Mouse (Mus musculus) CH12.LX (cell line): ENCODE measurements at regions not wholly inside any gene's neighbourhood (a gene's known extent, or its start where the extent isn't known, plus 50 kb on each side); places are given as distances from the start of the nearest gene placed in this dataset.

Source experiments
- DNase-seq: peaks from one replicate; pipeline ENCODE4 v3.0.0-alpha.2; 2013; ENCODE audit errors: extremely low read depth
- H3K27ac ChIP-seq: 2 replicates; pipeline ENCODE4 v1.5.1; 2012; ENCODE audit warnings: low read depth, mild to moderate bottlenecking, control low read depth, moderate library complexity; ENCODE audit not compliant: insufficient read depth
- H3K27me3 ChIP-seq: replicated peaks from 2 replicates; pipeline ENCODE3; 2012; ENCODE audit warnings: inconsistent platforms
- H3K36me3 ChIP-seq, 2 experiments: replicated peaks in 1 of 2; 2 replicates each; pipeline versions ENCODE3 to v1.6.1; 2012; ENCODE audit warnings: inconsistent platforms in 1 of 2, low read length in 1 of 2, mild to moderate bottlenecking in 1 of 2, mixed read lengths in 1 of 2, moderate library complexity in 1 of 2; ENCODE audit not compliant: control insufficient read depth in 1 of 2, insufficient read depth in 1 of 2
- H3K4me1 ChIP-seq, 2 experiments: 2 replicates each; pipeline ENCODE4 v1.6.1; 2012; ENCODE audit warnings: inconsistent platforms in 1 of 2, moderate library complexity in 1 of 2; ENCODE audit not compliant: insufficient read depth in 2 of 2, control insufficient read depth in 1 of 2
- H3K4me2 ChIP-seq: 2 replicates; pipeline ENCODE4 v1.6.1; 2012; ENCODE audit warnings: low read depth, mild to moderate bottlenecking, control low read depth; ENCODE audit not compliant: poor library complexity, insufficient read depth, severe bottlenecking
- H3K4me3 ChIP-seq, 3 experiments: fragments of 150-350 bp in 1 of 3; sonication (generic) in 1 of 3; replicated peaks in 1 of 3; 2 replicates each; pipeline versions ENCODE3 to v1.5.1; 2011 to 2012; ENCODE audit warnings: low read depth in 2 of 3, low read length in 2 of 3, mild to moderate bottlenecking in 2 of 3, moderate library complexity in 2 of 3, control low read depth in 1 of 3, improper control_type of control experiment in 1 of 3, inconsistent platforms in 1 of 3, mixed read lengths in 1 of 3; ENCODE audit not compliant: poor library complexity in 1 of 3
- H3K79me2 ChIP-seq: replicated peaks from 2 replicates; pipeline ENCODE4 v1.6.1; 2012; ENCODE audit warnings: mild to moderate bottlenecking, moderate library complexity; ENCODE audit not compliant: control insufficient read depth, poor library complexity, insufficient read depth, severe bottlenecking; ENCODE audit errors: extremely low read depth
- H3K9ac ChIP-seq: 2 replicates; pipeline ENCODE4 v1.6.1; 2012; ENCODE audit warnings: low read depth, mild to moderate bottlenecking, control low read depth, moderate library complexity; ENCODE audit not compliant: insufficient read depth
- H3K9me3 ChIP-seq: replicated peaks from 2 replicates; pipeline ENCODE3; 2012; ENCODE audit warnings: low read length, inconsistent platforms, mixed read lengths
- BHLHE40 ChIP-seq: IDR thresholded peaks from 2 replicates; pipeline ENCODE4 v1.6.1; 2011; ENCODE audit warnings: mild to moderate bottlenecking, low read depth, low read length, improper control_type of control experiment
- CHD2 ChIP-seq: IDR thresholded peaks from 2 replicates; pipeline ENCODE4 v1.6.1; 2011; ENCODE audit warnings: low read length, improper control_type of control experiment
- CTCF ChIP-seq, 2 experiments: IDR thresholded peaks in 1 of 2; conservative IDR thresholded peaks in 1 of 2; 2 replicates each; pipeline ENCODE4 v1.5.1; 2011 to 2012; ENCODE audit warnings: low read depth in 2 of 2, low read length in 2 of 2, improper control_type of control experiment in 1 of 2, inconsistent platforms in 1 of 2, mild to moderate bottlenecking in 1 of 2, moderate library complexity in 1 of 2
- E2F4 ChIP-seq: IDR thresholded peaks from 2 replicates; pipeline ENCODE4 v1.6.1; 2011; ENCODE audit warnings: low read depth, low read length, improper control_type of control experiment; ENCODE audit not compliant: insufficient replicate concordance
- EP300 ChIP-seq: IDR thresholded peaks from 2 replicates; pipeline ENCODE4 v1.6.1; 2011; ENCODE audit warnings: low read length, improper control_type of control experiment
- ETS1 ChIP-seq: conservative IDR thresholded peaks from 2 replicates; pipeline ENCODE4 v1.6.1; 2012; ENCODE audit warnings: low read depth, mild to moderate bottlenecking, inconsistent platforms, low read length, improper control_type of control experiment, moderate library complexity
- HCFC1 ChIP-seq: IDR thresholded peaks from 2 replicates; pipeline ENCODE4 v1.6.1; 2012; ENCODE audit warnings: low read depth, mild to moderate bottlenecking, inconsistent platforms, low read length, improper control_type of control experiment
- IRF4 ChIP-seq: IDR thresholded peaks from 2 replicates; pipeline ENCODE4 v1.6.1; 2014; ENCODE audit warnings: low read depth, mild to moderate bottlenecking, inconsistent platforms, low read length, improper control_type of control experiment
- JUN ChIP-seq: IDR thresholded peaks from 2 replicates; pipeline ENCODE4 v1.6.1; 2011; ENCODE audit warnings: low read depth, mild to moderate bottlenecking, low read length, improper control_type of control experiment, moderate library complexity; ENCODE audit not compliant: insufficient read depth
- JUND ChIP-seq: conservative IDR thresholded peaks from 2 replicates; pipeline ENCODE4 v1.6.1; 2011; ENCODE audit warnings: low read depth, low read length, improper control_type of control experiment
- KAT2A ChIP-seq: IDR thresholded peaks from 2 replicates; pipeline ENCODE4 v1.6.1; 2012; ENCODE audit warnings: low read length, improper control_type of control experiment, inconsistent platforms; ENCODE audit not compliant: insufficient replicate concordance
- MAX ChIP-seq: IDR thresholded peaks from 2 replicates; pipeline ENCODE4 v1.6.1; 2011; ENCODE audit warnings: low read length, improper control_type of control experiment
- MAZ ChIP-seq: IDR thresholded peaks from 2 replicates; pipeline ENCODE4 v1.6.1; 2012; ENCODE audit warnings: low read depth, mild to moderate bottlenecking, inconsistent platforms, low read length, improper control_type of control experiment, moderate library complexity
- MEF2A ChIP-seq: IDR thresholded peaks from 2 replicates; pipeline ENCODE4 v1.6.1; 2014; ENCODE audit warnings: low read depth, mild to moderate bottlenecking, inconsistent platforms, low read length, improper control_type of control experiment, borderline replicate concordance
- MXI1 ChIP-seq: IDR thresholded peaks from 2 replicates; pipeline ENCODE4 v1.6.1; 2011; ENCODE audit warnings: mild to moderate bottlenecking, low read depth, low read length, improper control_type of control experiment
- MYC ChIP-seq: IDR thresholded peaks from 2 replicates; pipeline ENCODE4 v1.6.1; 2011; ENCODE audit warnings: low read depth, mild to moderate bottlenecking, improper control_type of control experiment, low read length
- NRF1 ChIP-seq: IDR thresholded peaks from 2 replicates; pipeline ENCODE4 v1.6.1; 2014; ENCODE audit warnings: low read depth, mild to moderate bottlenecking, inconsistent platforms, low read length, improper control_type of control experiment, moderate library complexity
- PAX5 ChIP-seq: IDR thresholded peaks from 2 replicates; pipeline ENCODE4 v1.6.1; 2012; ENCODE audit warnings: low read length, inconsistent platforms, mixed read lengths
- POLR2AphosphoS2 ChIP-seq: IDR thresholded peaks from 2 replicates; pipeline ENCODE4 v1.6.1; 2011; ENCODE audit warnings: low read depth, low read length, improper control_type of control experiment
- SIN3A ChIP-seq: IDR thresholded peaks from 2 replicates; pipeline ENCODE4 v1.6.1; 2012; ENCODE audit warnings: low read length, improper control_type of control experiment, inconsistent platforms
- TBP ChIP-seq: conservative IDR thresholded peaks from 2 replicates; pipeline ENCODE4 v1.6.1; 2011; ENCODE audit warnings: low read depth, low read length, improper control_type of control experiment
- USF1 ChIP-seq: IDR thresholded peaks from 2 replicates; pipeline ENCODE4 v1.6.1; 2014; ENCODE audit warnings: low read depth, mild to moderate bottlenecking, inconsistent platforms, low read length, improper control_type of control experiment
- ZKSCAN1 ChIP-seq: IDR thresholded peaks from 2 replicates; pipeline ENCODE4 v1.6.1; 2012; ENCODE audit warnings: low read depth, inconsistent platforms, low read length, improper control_type of control experiment, borderline replicate concordance
- ZNF384 ChIP-seq: IDR thresholded peaks from 2 replicates; pipeline ENCODE4 v1.6.1; 2012; ENCODE audit warnings: low read depth, low read length, improper control_type of control experiment, inconsistent platforms
- dilution Hi-C: fragments of 300-500 bp; cut with MboI; formaldehyde crosslinking; loops from 2 replicates; pipeline ENCODE4 v1.14.3; 2020; ENCODE audit warnings: low sequenced_read_pairs; ENCODE audit not compliant: extremely low pct_unique_long_range_greater_than_20kb, extremely low pct_ligation_motif_present
- in situ Hi-C: fragments of 300-500 bp; cut with MboI; formaldehyde crosslinking; loops from 3 replicates; pipeline ENCODE4 v1.14.3; 2019; ENCODE audit warnings: low sequenced_read_pairs, low pct_ligation_motif_present, low pct_unique_long_range_greater_than_20kb, mixed read lengths

GRCm38 (mm10) chr9:120775721-120776120, 153.3 kb upstream of the Ctnnb1 start:
- TF ChIP-seq EP300 (no peak), CTCF (conservative IDR thresholded peaks at IDR 0.05 in 1 of 2, IDR thresholded peaks at IDR 0.05 in 1 of 2; ENCODE audit: low read depth in 2 of 2, low read length in 2 of 2) (no peak), BHLHE40 (no peak), USF1 (no peak), TBP (no peak), MYC (no peak), ETS1 (no peak), KAT2A (no peak), SIN3A (no peak)
- Histone ChIP-seq H3K4me3 (no peak overlapping the region), H3K36me3 (no peaks in the 10 kb centered on the region), H3K9ac (no peak overlapping the region), H3K79me2 (no peaks in the 10 kb centered on the region), H3K4me1 (peaks cover 0 to 37% of the 10 kb centered on the region in 2 experiments; a peak in 2 of 4 replicates), H3K9me3 (no peaks in the 10 kb centered on the region), H3K4me2 (no peak overlapping the region), H3K27ac (no peak overlapping the region), H3K27me3 (peaks cover 1% of the 10 kb centered on the region)
- no peak for DNase-seq
- in situ Hi-C loops = no loop called here
- dilution Hi-C loops = no loop called here

GRCm38 (mm10) chr9:120776456-120777001, 152.5 kb upstream of the Ctnnb1 start:
- Histone ChIP-seq H3K4me2 (no peak overlapping the region), H3K36me3 (no peaks in the 10 kb centered on the region), H3K27me3 (peaks cover 1% of the 10 kb centered on the region), H3K4me3 (no peak overlapping the region), H3K9me3 (no peaks in the 10 kb centered on the region), H3K79me2 (no peaks in the 10 kb centered on the region), H3K9ac (no peak overlapping the region), H3K4me1 (peaks cover 0 to 29% of the 10 kb centered on the region in 2 experiments; a peak in 2 of 4 replicates), H3K27ac (no peak overlapping the region)
- dilution Hi-C loops = no loop called here
- TF ChIP-seq CHD2 = no peak
- no peak for TF ChIP-seq HCFC1
- peak; percentile 61; the same call in 1 of the 2 replicates for TF ChIP-seq BHLHE40
- no peak for TF ChIP-seq E2F4
- no peak for TF ChIP-seq MXI1
- TF ChIP-seq JUN = peak; percentile 7; the same call in 1 of the 2 replicates
- no peak for TF ChIP-seq KAT2A
- no peak for TF ChIP-seq ZKSCAN1
- no peak for TF ChIP-seq NRF1
- no peak for TF ChIP-seq MAZ
- peak; percentile 77 for TF ChIP-seq ETS1
- no peak for TF ChIP-seq JUND
- no peak for TF ChIP-seq POLR2AphosphoS2
- TF ChIP-seq MAX = no peak
- no peak for TF ChIP-seq ZNF384
- no peak for TF ChIP-seq USF1
- peak; percentile 25; the same call in 1 of the 2 replicates for TF ChIP-seq IRF4
- peak; percentile 35; the same call in 1 of the 2 replicates for TF ChIP-seq MEF2A
- no peak for TF ChIP-seq PAX5
- in situ Hi-C loops = no loop called here
- DNase-seq = peak; percentile 76
